Mouse (Mus musculus) adrenal gland, adult 18-20 months (tissue): Measurements from ENCODE around the gene Bcl9. TPM values are rescaled to one million over a fixed set of nuclear protein-coding genes. Genes with fewer than 3 reads are reported as not detected.

Source experiments
- DNase-seq, 2 experiments: peaks; one replicate each; pipeline ENCODE4 v3.0.0; 2021 to 2022; ENCODE audit warnings: low spot score in 2 of 2
- long read RNA-seq, 2 experiments: library from polyadenylated mRNA; stranded (forward); transcript quantifications; one replicate each; pipeline ENCODE4 v2.0.0; 2021
- total RNA-seq, 2 experiments: library from RNA; stranded (reverse); gene quantifications; 1 replicate in 1 of 2; 2 replicates in 1 of 2; pipeline ENCODE4 v1.2.3; 2021

Bcl9 gene
- total RNA-seq, result 10 to 100 TPM; 10.7 to 12.8 TPM
- long read RNA-seq, experiment 1, partial matches to known transcripts, result 0 of 1 reads
- long read RNA-seq, experiment 1, other reads (novel, unspliced or antisense), result 1 of 1 reads
- long read RNA-seq, experiment 2, partial matches to known transcripts, result 2 of 8 reads
- long read RNA-seq, experiment 2, other reads (novel, unspliced or antisense), result 6 of 8 reads

DNA sequence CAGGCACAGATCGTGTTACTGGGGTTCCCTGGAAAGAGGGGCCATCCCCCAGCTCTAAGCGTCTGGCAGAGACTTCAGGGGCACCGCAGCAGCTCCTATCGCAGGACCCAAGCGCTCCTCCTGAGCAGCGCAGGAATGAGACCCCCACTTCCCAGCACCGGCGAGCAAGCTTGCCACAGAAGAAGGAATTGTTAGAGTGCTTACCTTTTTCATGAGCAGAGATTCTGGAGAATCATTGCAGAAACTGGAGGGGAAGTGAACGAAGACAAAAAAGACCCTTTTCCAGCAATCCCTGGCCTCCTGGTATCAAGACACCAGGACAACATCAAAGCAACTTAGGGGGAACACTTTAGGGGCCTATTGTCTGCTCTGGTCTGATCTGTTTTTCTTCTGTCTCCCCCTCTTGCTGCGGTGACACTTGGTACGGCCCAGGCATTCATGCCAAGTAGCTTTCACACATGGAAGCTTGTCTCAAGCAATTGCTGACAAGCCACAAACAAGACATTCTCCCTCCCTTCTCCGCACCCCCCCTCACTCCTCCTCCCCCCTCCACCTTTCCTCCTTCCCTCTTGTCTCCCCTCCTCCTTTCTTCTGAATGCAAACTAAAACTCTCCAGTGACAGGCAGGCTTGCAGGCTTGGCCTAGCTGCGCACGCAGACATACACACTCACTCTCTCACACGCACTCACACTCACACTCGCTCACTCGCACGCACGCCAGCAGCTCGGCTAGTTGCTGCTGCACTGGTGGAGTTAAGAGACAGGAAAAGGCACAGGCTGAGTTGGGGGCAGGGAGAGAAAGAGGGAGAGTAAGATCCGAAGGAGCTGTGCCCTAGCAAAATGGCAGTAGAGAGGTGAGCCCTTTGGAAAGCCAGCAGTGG is at the start of gene Bcl9:
Bcl9 (minus strand) TSS at position 365 of the 880 bp plus-strand sequence.
- DNase-seq, result peak; percentile 56 to 60

- no peak for DNase-seq
Measured at GRCm38 (mm10) chr3:97339193-97339576, 41.5 kb upstream of the Bcl9 start.

GRCm38 (mm10) chr3:97338522-97339192 is 40.9 kb upstream of the Bcl9 start:
- DNase-seq, result peak; percentile 87 to 88

DNA sequence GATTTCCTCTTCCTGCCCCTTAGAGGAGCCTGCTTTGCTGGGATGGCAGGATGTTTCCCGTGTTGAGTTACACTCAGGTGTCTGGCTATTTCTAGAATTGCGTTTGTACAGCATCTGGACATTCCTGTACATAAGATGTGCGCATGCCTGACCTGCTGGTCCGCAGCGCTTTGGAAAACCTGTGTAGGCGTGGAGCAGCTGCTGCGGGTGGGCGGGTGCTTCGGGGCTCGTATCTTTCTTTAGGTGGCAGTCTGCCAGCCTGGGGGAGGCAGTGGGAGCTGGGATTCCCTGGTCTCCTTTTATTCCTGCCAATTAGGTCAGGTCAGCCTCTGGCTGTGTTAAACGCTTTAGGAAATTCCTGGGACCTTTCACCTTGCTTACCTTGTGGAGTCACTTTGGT is 39.6 kb upstream of the Bcl9 start:
- DNase-seq, result no peak

DNA sequence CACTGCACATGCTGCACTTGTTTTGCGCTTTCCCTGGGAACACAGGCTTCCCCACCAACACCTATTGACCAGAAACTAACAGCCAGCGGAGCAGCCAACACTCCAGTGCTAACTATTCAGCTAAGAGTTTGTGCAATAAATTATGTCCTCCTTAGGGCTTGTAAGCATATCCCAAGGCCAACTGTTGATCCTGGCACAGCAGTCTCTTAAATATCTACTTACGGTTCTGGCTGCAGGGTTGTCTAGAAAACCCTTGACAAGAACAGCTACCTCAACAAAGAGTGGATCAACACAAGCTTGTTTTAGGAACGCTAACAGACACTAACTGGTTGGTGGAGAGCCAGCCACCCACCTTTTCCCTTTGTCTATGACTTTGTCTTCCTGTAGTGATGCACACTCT is 38.6 kb upstream of the Bcl9 start:
- no peak for DNase-seq

- DNase-seq, result no peak
Measured at GRCm38 (mm10) chr3:97334618-97335017, 36.9 kb upstream of the Bcl9 start.

- peak; percentile 19 to 39 for DNase-seq
Measured at GRCm38 (mm10) chr3:97332172-97332571, 34.5 kb upstream of the Bcl9 start.

- no peak for DNase-seq
Measured at GRCm38 (mm10) chr3:97327809-97328208, 30.1 kb upstream of the Bcl9 start.

DNA sequence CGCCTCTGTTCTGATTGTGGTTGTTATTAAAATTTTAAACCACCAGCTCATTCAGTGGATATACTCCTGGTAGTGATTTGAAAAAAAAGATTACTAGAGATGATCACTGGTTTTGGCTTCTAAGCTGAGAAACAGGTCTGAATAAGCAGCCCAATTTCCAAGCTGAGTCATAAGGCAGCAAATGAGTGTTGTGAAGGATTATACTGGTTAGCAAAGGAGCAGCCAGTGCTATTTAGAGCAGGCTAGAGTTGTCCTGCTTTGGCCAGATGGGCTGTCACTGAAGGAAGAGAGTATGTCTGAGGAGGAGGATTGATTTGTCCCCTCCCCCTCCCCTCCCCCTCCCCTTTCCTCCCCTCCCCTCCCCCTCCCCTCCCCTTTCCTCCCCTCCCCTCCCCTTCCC is 29.6 kb upstream of the Bcl9 start:
- DNase-seq, result no peak

GRCm38 (mm10) chr3:97325621-97326345 is 28.1 kb upstream of the Bcl9 start:
- no peak for DNase-seq

- no peak for DNase-seq
Measured at GRCm38 (mm10) chr3:97324046-97324445, 26.3 kb upstream of the Bcl9 start.

DNA sequence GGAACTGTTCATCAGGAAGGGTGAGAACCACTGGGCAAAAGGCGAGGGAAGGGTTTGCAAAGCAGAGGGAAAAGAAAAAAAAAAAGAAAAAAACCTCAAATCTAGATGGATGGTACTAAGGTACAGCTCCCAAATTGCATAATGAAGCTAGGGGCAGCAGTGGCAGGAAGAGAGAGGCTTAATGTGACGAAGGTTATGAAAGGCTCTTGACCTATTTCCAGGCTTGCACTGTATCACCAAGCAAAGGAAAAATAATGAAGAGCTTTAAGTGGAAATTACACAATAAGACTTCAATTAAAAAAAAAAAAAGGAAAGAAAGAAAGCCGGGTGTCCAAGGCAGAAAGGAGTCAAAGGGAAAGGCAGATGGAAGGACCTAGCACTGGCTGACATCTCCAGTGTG is 19.6 kb upstream of the Bcl9 start:
- no peak for DNase-seq

- DNase-seq, result no peak
Measured at GRCm38 (mm10) chr3:97313431-97313830, 15.7 kb upstream of the Bcl9 start.

GRCm38 (mm10) chr3:97311998-97312397 is 14.3 kb upstream of the Bcl9 start:
- DNase-seq, result peak; percentile 63 to 76

GRCm38 (mm10) chr3:97309748-97310536 is 12.2 kb upstream of the Bcl9 start:
- no peak for DNase-seq

DNA sequence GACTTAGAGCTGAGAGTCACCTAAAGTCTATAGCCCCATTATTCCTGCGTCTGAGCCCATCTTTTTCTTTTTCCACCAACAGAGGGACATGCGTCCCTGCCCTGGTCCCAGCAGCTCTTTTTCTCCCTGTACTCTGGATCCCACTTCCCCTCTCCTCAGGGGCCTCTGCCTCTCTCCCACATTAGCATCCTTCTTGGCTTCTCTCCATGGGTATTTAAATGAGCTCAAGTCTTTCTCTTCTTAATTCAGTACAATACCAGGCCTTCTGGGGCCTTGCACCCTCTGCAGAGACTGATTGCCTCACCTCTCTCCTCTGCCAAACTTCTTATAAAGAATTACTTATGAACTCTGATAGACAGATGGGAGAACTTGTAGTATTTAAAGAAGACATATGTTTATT is 10.7 kb upstream of the Bcl9 start:
- DNase-seq, result no peak

GRCm38 (mm10) chr3:97305907-97306306 is 8.2 kb upstream of the Bcl9 start:
- DNase-seq, result no peak

DNA sequence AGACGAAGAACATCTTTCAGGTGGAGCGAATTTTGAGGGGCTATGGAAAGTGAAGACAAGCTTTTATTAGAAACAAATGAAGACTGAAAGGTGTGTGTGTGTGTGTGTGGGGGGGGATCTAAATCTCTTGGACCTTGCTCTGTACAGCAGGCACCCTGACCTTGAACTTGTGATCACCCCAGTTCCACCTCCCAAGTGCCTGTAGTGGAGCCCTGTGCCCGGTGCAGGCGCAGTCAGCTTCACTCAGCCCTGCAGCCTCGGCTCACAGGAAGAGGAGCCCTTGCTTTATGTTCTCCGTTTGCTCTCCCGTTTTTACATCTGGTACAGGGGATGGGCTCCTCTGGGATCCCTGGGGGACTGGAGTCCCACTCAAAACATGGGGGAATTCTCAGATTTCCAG is 3.9 kb upstream of the Bcl9 start:
- no peak for DNase-seq

GRCm38 (mm10) chr3:97300370-97300769 is 2.7 kb upstream of the Bcl9 start:
- DNase-seq, result no peak

DNA sequence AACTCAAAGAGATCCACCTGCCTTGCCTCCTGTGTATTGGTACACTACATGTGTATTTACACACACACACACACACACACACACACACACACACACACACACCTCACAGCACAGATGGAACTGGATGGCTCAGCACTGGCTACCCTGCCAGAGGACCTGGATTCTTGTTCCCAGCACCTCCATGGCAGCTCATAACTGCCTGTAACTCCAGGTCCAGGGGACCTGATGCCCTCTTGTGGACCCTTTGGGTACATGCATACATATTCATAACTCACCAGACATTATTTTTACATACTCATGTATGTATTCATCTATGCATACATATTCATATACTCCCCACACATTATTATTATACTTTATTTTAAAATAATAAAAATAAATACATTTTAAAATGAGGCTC is 2.2 kb upstream of the Bcl9 start:
- no peak for DNase-seq
